Mouse (Mus musculus) midbrain, embryonic 13.5 days (tissue): ENCODE data around the gene Ltb4r2. TPM values are rescaled to one million over a fixed set of nuclear protein-coding genes. Genes with fewer than 3 reads are reported as not detected.
A peak's percentile ranks its signal among the peaks of the same experiment; 100 is the strongest.

Source experiments
- ATAC-seq: fragments of 200-750 bp; cut with Nextera tagmentation; 2 replicates; pipeline ENCODE4 v1.8.0; 2017; ENCODE audit warnings: mild to moderate bottlenecking, moderate TSS enrichment, moderate library complexity
- H3K27ac ChIP-seq: fragments of 300-500 bp; sonication (generic); 2 replicates; pipeline ENCODE4 v1.5.1; 2015; ENCODE audit warnings: inconsistent platforms, mild to moderate bottlenecking, moderate library complexity
- H3K27me3 ChIP-seq: fragments of 300-500 bp; sonication (generic); 2 replicates; pipeline ENCODE4 v1.6.1; 2015; ENCODE audit warnings: mild to moderate bottlenecking, inconsistent platforms
- H3K36me3 ChIP-seq: fragments of 300-500 bp; sonication (generic); 2 replicates; pipeline ENCODE4 v1.6.1; 2015; ENCODE audit warnings: mild to moderate bottlenecking, inconsistent platforms
- H3K4me1 ChIP-seq: fragments of 300-500 bp; sonication (generic); replicated peaks from 2 replicates; pipeline ENCODE4 v1.6.1; 2015; ENCODE audit warnings: inconsistent platforms
- H3K4me2 ChIP-seq: fragments of 300-500 bp; sonication (generic); replicated peaks from 2 replicates; pipeline ENCODE4 v1.6.1; 2015; ENCODE audit warnings: moderate library complexity, mild to moderate bottlenecking, inconsistent platforms
- H3K4me3 ChIP-seq: fragments of 300-500 bp; sonication (generic); replicated peaks from 2 replicates; pipeline ENCODE4 v1.5.1; 2015; ENCODE audit warnings: mild to moderate bottlenecking, inconsistent platforms
- H3K9ac ChIP-seq: fragments of 300-500 bp; sonication (generic); replicated peaks from 2 replicates; pipeline ENCODE4 v1.6.1; 2015; ENCODE audit warnings: mild to moderate bottlenecking, inconsistent platforms
- H3K9me3 ChIP-seq: fragments of 300-500 bp; sonication (generic); 2 replicates; pipeline ENCODE4 v1.6.1; 2016; ENCODE audit warnings: mild to moderate bottlenecking, inconsistent platforms
- WGBS: fragments of 180-500 bp; shearing (Covaris S2); methylation state at CpG from one replicate; pipeline ENCODE4 v1.1.7; 2015; 5-methylcytosine and 5-hydroxymethylcytosine counted together
- polyA plus RNA-seq: library from polyadenylated mRNA; unstranded; fragments of >200 nt; fragmentation: Nextera tagmentation; extraction: Ambion mirVana; gene quantifications from 2 replicates; pipeline ENCODE4 v1.2.1, GENCODE M21; 2015

Gene Ltb4r2
- 0.22 and 0.28 TPM in 2 replicates for polyA plus RNA-seq

- peaks cover 16% of the 10 kb centered on the region for H3K4me1 ChIP-seq
- H3K9ac ChIP-seq: peak within 1 kb of the TSS; percentile 82
- peaks cover 55% of the 10 kb centered on the region for H3K27me3 ChIP-seq
- peak within 1 kb of the TSS; percentile 56; the same call in 1 of the 2 replicates for H3K27ac ChIP-seq
- 70% methylated on average over 6 of the region's 6 CpGs for WGBS
- H3K4me2 ChIP-seq: peak within 1 kb of the TSS; percentile 88
- ATAC-seq: no peak
- H3K9me3 ChIP-seq: no peaks in the 10 kb centered on the region
- peaks cover 5% of the 10 kb centered on the region for H3K36me3 ChIP-seq
- peak within 1 kb of the TSS; percentile 51 for H3K4me3 ChIP-seq
Observed at GRCm38 (mm10) chr14:55761163-55761562, at the start of gene Ltb4r2. TSS of gene Ltb4r2 (plus strand) at chr14:55761428.

GRCm38 (mm10) chr14:55711786-55712185 lies 49.4 kb upstream of the Ltb4r2 start:
- Histone ChIP-seq H3K4me3 (no peak overlapping the region), H3K27ac (no peak overlapping the region), H3K36me3 (peaks cover 9% of the 10 kb centered on the region), H3K27me3 (peaks cover 23% of the 10 kb centered on the region), H3K4me1 (no peaks in the 10 kb centered on the region), H3K4me2 (no peak overlapping the region), H3K9me3 (no peaks in the 10 kb centered on the region), H3K9ac (no peak overlapping the region)
- ATAC-seq: no peak
- WGBS: 82% methylated on average over 7 of the region's 7 CpGs

- Histone ChIP-seq H3K36me3 (peaks cover 22% of the 10 kb centered on the region), H3K9me3 (no peaks in the 10 kb centered on the region), H3K4me1 (no peaks in the 10 kb centered on the region), H3K4me3 (no peak overlapping the region), H3K9ac (no peak overlapping the region), H3K27ac (no peak overlapping the region), H3K27me3 (peaks cover 23% of the 10 kb centered on the region), H3K4me2 (no peak overlapping the region)
- 18% methylated on average over 25 of the region's 25 CpGs for WGBS
- no peak for ATAC-seq
Observed at GRCm38 (mm10) chr14:55713007-55713728, 48.1 kb upstream of the Ltb4r2 start.

- 33% methylated on average over 4 of the region's 4 CpGs for WGBS
- Histone ChIP-seq H3K9ac (no peak within 1 kb of the TSS), H3K4me3 (no peak within 1 kb of the TSS), H3K27me3 (peaks cover 23% of the 10 kb centered on the region), H3K27ac (no peak within 1 kb of the TSS), H3K36me3 (peaks cover 28% of the 10 kb centered on the region), H3K9me3 (no peaks in the 10 kb centered on the region), H3K4me1 (no peaks in the 10 kb centered on the region), H3K4me2 (no peak within 1 kb of the TSS)
- no peak for ATAC-seq
Observed at GRCm38 (mm10) chr14:55713729-55714122, 47.5 kb upstream of the Ltb4r2 start, which contains the start of gene Tgm1. TSS of gene Tgm1 (minus strand) at chr14:55713926.

GRCm38 (mm10) chr14:55714893-55715292 lies 46.3 kb upstream of the Ltb4r2 start:
- ATAC-seq: no peak
- no peak overlapping the region for H3K27ac ChIP-seq
- no peaks in the 10 kb centered on the region for H3K4me1 ChIP-seq
- no peak overlapping the region for H3K4me3 ChIP-seq
- no peaks in the 10 kb centered on the region for H3K9me3 ChIP-seq
- peaks cover 23% of the 10 kb centered on the region for H3K27me3 ChIP-seq
- WGBS: 46% methylated on average over 6 of the region's 6 CpGs
- H3K4me2 ChIP-seq: no peak overlapping the region
- peaks cover 39% of the 10 kb centered on the region for H3K36me3 ChIP-seq
- H3K9ac ChIP-seq: no peak overlapping the region

DNA sequence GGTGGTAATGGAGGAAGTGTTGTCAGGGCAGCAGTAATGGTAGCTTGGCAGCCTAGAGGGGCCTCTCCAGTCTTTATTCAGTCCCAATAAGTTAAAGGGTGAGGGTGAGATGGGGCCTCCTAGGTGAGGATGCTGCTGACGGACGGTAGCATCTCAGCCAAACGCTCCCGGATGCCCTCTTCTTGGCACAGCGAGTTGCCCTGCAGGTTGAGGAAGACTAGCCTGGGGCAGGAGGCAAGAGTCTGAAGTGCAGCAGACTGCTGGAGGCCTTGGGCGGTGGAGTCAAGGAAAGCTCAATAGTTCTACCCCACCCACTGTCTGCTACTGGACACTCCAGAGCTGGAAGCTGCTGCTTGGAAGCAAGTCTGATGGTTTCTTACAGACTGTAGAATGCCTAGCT lies 45.0 kb upstream of the Ltb4r2 start:
- Histone ChIP-seq H3K4me1 (peaks cover 9% of the 10 kb centered on the region), H3K27me3 (peaks cover 23% of the 10 kb centered on the region), H3K27ac (no peak overlapping the region), H3K4me3 (no peak overlapping the region), H3K9ac (no peak overlapping the region), H3K4me2 (no peak overlapping the region), H3K36me3 (peaks cover 43% of the 10 kb centered on the region), H3K9me3 (no peaks in the 10 kb centered on the region)
- WGBS: 91% methylated on average over 6 of the region's 6 CpGs
- ATAC-seq: no peak

DNA sequence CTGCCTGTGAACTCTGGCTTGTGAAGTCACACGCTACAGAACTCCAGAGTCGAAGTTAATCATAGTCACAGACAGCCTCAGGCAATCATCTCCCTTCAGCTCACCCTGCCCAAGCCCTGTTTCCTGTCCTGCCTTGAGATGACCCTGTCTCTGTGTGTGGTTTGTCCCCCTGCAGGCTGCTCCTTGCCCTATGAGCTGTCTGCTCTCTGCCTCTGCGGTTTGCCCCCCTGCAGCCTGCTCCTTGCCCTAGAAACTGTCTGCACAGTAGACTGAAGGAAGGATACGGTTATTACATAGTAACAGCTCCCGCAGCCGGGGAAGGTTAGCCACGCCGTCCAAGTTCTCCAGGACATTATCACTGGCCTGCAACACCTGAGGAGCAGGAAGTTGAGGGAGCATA lies 44.3 kb upstream of the Ltb4r2 start:
- Histone ChIP-seq H3K27me3 (peaks cover 19% of the 10 kb centered on the region), H3K9ac (no peak overlapping the region), H3K4me1 (peaks cover 12% of the 10 kb centered on the region), H3K9me3 (no peaks in the 10 kb centered on the region), H3K36me3 (peaks cover 43% of the 10 kb centered on the region), H3K4me2 (no peak overlapping the region), H3K4me3 (no peak overlapping the region), H3K27ac (no peak overlapping the region)
- no peak for ATAC-seq
- WGBS: 92% methylated on average over 8 of the region's 8 CpGs

GRCm38 (mm10) chr14:55719737-55720136 lies 41.5 kb upstream of the Ltb4r2 start:
- 91% methylated on average over 6 of the region's 6 CpGs for WGBS

GRCm38 (mm10) chr14:55720666-55721065 lies 40.6 kb upstream of the Ltb4r2 start:
- peaks cover 17% of the 10 kb centered on the region for H3K4me1 ChIP-seq
- no peak overlapping the region for H3K27ac ChIP-seq
- peaks cover 43% of the 10 kb centered on the region for H3K36me3 ChIP-seq
- H3K27me3 ChIP-seq: no peaks in the 10 kb centered on the region
- H3K4me2 ChIP-seq: peak overlapping the region; percentile 65; the same call in 1 of the 2 replicates
- H3K9me3 ChIP-seq: no peaks in the 10 kb centered on the region
- H3K9ac ChIP-seq: 0 out of 2 replicates have a peak overlapping the region, but pooled peaks have one; percentile 10
- WGBS: 90% methylated on average over 12 of the region's 12 CpGs
- peak overlapping the region; percentile 75; the same call in 1 of the 2 replicates for H3K4me3 ChIP-seq
- ATAC-seq: no peak

More at GRCm38 (mm10) chr14:55719737-55720136, 41.5 kb upstream of the Ltb4r2 start:
- Histone ChIP-seq H3K27ac (no peak overlapping the region), H3K9me3 (no peaks in the 10 kb centered on the region), H3K36me3 (peaks cover 43% of the 10 kb centered on the region), H3K9ac (no peak overlapping the region), H3K4me1 (peaks cover 17% of the 10 kb centered on the region), H3K4me2 (no peak overlapping the region), H3K4me3 (no peak overlapping the region), H3K27me3 (no peaks in the 10 kb centered on the region)
- ATAC-seq: no peak

DNA sequence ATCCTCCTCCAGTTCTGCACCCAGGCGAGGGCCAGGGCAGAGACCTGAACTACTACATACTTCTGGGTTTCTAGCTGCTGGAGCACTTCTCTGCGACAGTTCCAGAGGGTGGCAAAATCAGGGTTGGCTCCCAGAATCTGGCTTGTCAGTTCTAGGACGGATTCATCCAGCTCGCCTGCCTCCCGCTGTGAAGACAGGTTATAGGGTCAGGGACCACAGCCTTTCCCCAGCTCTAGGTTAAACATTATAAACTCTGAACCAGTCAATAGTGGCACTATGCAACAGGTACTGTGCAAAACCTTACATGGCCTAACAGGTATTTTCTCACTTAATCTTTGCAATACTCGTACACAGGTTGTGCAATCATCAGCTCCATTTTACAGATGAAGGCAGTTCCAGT lies 40.2 kb upstream of the Ltb4r2 start:
- WGBS: 72% methylated on average over 6 of the region's 6 CpGs
- H3K27me3 ChIP-seq: no peaks in the 10 kb centered on the region
- H3K4me1 ChIP-seq: peaks cover 17% of the 10 kb centered on the region
- ATAC-seq: no peak
- no peak overlapping the region for H3K27ac ChIP-seq
- peak overlapping the region; percentile 80 for H3K9ac ChIP-seq
- no peaks in the 10 kb centered on the region for H3K9me3 ChIP-seq
- H3K4me3 ChIP-seq: peak overlapping the region; percentile 75
- H3K36me3 ChIP-seq: peaks cover 41% of the 10 kb centered on the region
- peak overlapping the region; percentile 65 for H3K4me2 ChIP-seq

- Histone ChIP-seq H3K4me3 (peak within 1 kb of the TSS; percentile 75), H3K4me1 (peaks cover 17% of the 10 kb centered on the region), H3K4me2 (peak within 1 kb of the TSS; percentile 65), H3K27ac (peak within 1 kb of the TSS; percentile 83), H3K27me3 (no peaks in the 10 kb centered on the region), H3K9me3 (no peaks in the 10 kb centered on the region), H3K36me3 (peaks cover 33% of the 10 kb centered on the region), H3K9ac (peak within 1 kb of the TSS; percentile 80)
- WGBS: under 1% methylated on average over 50 of the region's 50 CpGs
- peak; percentile 98 for ATAC-seq
Observed at GRCm38 (mm10) chr14:55721700-55722437, 39.4 kb upstream of the Ltb4r2 start, which contains the start of gene Rabggta. TSS of gene Rabggta (minus strand) at chr14:55722263.

DNA sequence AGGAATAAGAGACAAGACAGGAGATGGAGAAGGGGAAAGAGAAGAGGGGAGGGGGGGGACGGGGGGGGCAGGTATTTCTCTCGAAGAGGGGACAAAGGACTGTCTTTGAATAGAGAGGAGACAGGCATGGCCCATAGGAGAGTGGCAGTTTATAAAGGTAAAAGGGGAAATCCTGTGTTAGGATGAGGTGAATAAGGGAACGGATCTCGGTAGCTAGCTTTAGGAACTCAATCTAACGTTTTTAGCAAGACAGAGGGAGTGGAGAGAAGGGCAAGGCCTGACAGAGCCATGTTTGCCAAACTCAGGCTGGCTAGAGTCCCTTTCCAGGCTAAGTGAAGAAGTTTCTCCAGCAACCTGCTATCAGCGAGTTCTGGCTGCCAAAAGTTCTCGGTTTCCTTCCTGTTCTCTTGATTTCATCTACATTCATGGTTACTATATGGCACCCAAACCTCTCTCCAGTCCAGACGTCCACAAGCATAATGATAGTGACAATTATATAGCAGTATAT lies 38.7 kb upstream of the Ltb4r2 start:
- Histone ChIP-seq H3K27ac (peak overlapping the region; percentile 83), H3K36me3 (peaks cover 27% of the 10 kb centered on the region), H3K9ac (peak overlapping the region; percentile 80), H3K4me1 (peaks cover 17% of the 10 kb centered on the region), H3K4me3 (peak overlapping the region; percentile 75), H3K4me2 (peak overlapping the region; percentile 65), H3K9me3 (no peaks in the 10 kb centered on the region), H3K27me3 (no peaks in the 10 kb centered on the region)
- ATAC-seq: no peak; the same call in 1 of the 2 replicates
- WGBS: 46% methylated on average over 8 of the region's 8 CpGs
